Mouse (Mus musculus) kidney, postnatal 0 days (tissue): Measurements from ENCODE around the gene Vegfb. TPM values are rescaled to one million over a fixed set of nuclear protein-coding genes. Genes with fewer than 3 reads are reported as not detected.

Experiments
- ATAC-seq: fragments of 200-750 bp; cut with Nextera tagmentation; replicated peaks from 2 replicates; pipeline ENCODE4 v1.8.0; 2017; ENCODE audit warnings: low read depth, moderate number of reproducible peaks, moderate TSS enrichment, moderate library complexity; ENCODE audit not compliant: low FRiP score
- DNase-seq: peaks from one replicate; pipeline ENCODE4 v3.0.0-alpha.2; 2016; ENCODE audit warnings: low spot score
- H3K27ac ChIP-seq: fragments of 300-500 bp; sonication (generic); 2 replicates; pipeline ENCODE4 v1.5.1; 2014; ENCODE audit warnings: mild to moderate bottlenecking
- H3K27me3 ChIP-seq: fragments of 300-500 bp; sonication (generic); 2 replicates; pipeline ENCODE4 v1.6.1; 2014; ENCODE audit warnings: low read length, mixed read lengths; ENCODE audit not compliant: insufficient read depth
- H3K36me3 ChIP-seq: fragments of 300-500 bp; sonication (generic); 2 replicates; pipeline ENCODE4 v1.6.1; 2014; ENCODE audit warnings: low read length, mixed read lengths; ENCODE audit not compliant: insufficient read depth
- H3K4me1 ChIP-seq: fragments of 300-500 bp; sonication (generic); replicated peaks from 2 replicates; pipeline ENCODE4 v1.6.1; 2014; ENCODE audit warnings: antibody characterized with exemption, low read length, mixed read lengths; ENCODE audit not compliant: insufficient read depth
- H3K4me2 ChIP-seq: fragments of 300-500 bp; sonication (generic); 2 replicates; pipeline ENCODE4 v1.6.1; 2014; ENCODE audit warnings: mild to moderate bottlenecking, low read length, moderate library complexity, mixed read lengths
- H3K4me3 ChIP-seq: fragments of 300-500 bp; sonication (generic); replicated peaks from 2 replicates; pipeline ENCODE4 v1.5.1; 2014; ENCODE audit warnings: low read depth, low read length
- H3K9ac ChIP-seq: fragments of 300-500 bp; sonication (generic); 2 replicates; pipeline ENCODE4 v1.6.1; 2014; ENCODE audit warnings: low read depth, low read length
- H3K9me3 ChIP-seq: fragments of 300-500 bp; sonication (generic); replicated peaks from 2 replicates; pipeline ENCODE4 v1.6.1; 2016; ENCODE audit warnings: low read length, inconsistent platforms, mixed read lengths
- CTCF ChIP-seq: IDR thresholded peaks from 2 replicates; pipeline ENCODE4 v1.5.1; 2016; ENCODE audit warnings: antibody characterized with exemption, low read depth, mild to moderate bottlenecking, moderate library complexity
- WGBS: fragments of 180-500 bp; shearing (Covaris S2); extraction: QIAGEN DNeasy Blood & Tissue Kit; methylation state at CpG from one replicate; pipeline ENCODE4 v1.1.7; 2014; 5-methylcytosine and 5-hydroxymethylcytosine counted together
- polyA plus RNA-seq: library from polyadenylated mRNA; unstranded; fragments of >200 nt; fragmentation: Nextera tagmentation; extraction: Ambion mirVana; gene quantifications from 2 replicates; pipeline ENCODE4 v1.2.1, GENCODE M21; 2015

Vegfb gene
- polyA plus RNA-seq, 1 experiment from 2014 or later: 56.6 TPM

- WGBS: 88% methylated on average over 9 of the region's 9 CpGs
- no peaks in the 10 kb centered on the region for H3K9me3 ChIP-seq
- DNase-seq: no peak
- H3K27ac ChIP-seq: no peak overlapping the region
- no peak overlapping the region for H3K4me2 ChIP-seq
- H3K9ac ChIP-seq: peak overlapping the region; percentile 27; the same call in 1 of the 2 replicates
- ATAC-seq: no peak
- H3K27me3 ChIP-seq: no peaks in the 10 kb centered on the region
- peaks cover 11% of the 10 kb centered on the region; the same call in 1 of the 2 replicates for H3K36me3 ChIP-seq
- TF ChIP-seq CTCF: no peak
- peaks cover 24% of the 10 kb centered on the region for H3K4me1 ChIP-seq
- H3K4me3 ChIP-seq: no peak overlapping the region
Measured at GRCm38 (mm10) chr19:6997721-6998290, 10.4 kb upstream of the Vegfb start.

GRCm38 (mm10) chr19:6996006-6996405 lies 8.6 kb upstream of the Vegfb start, which contains the start of the genes Nudt22 and Trpt1:
Gene Nudt22, minus strand, starts transcription at chr19:6996117.
Gene Trpt1, plus strand, starts transcription at chr19:6996131.
- ATAC-seq (peak; percentile 71), DNase-seq (peak; percentile 96)
- no peaks in the 10 kb centered on the region for H3K27me3 ChIP-seq
- peak within 1 kb of the TSS; percentile 70 for H3K9ac ChIP-seq
- peaks cover 11% of the 10 kb centered on the region; the same call in 1 of the 2 replicates for H3K36me3 ChIP-seq
- peak within 1 kb of the TSS; percentile 84 for H3K27ac ChIP-seq
- TF ChIP-seq CTCF: no peak
- no peaks in the 10 kb centered on the region for H3K9me3 ChIP-seq
- peak within 1 kb of the TSS; percentile 56 for H3K4me3 ChIP-seq
- H3K4me1 ChIP-seq: peaks cover 31% of the 10 kb centered on the region
- WGBS: under 1% methylated on average over 24 of the region's 24 CpGs
- H3K4me2 ChIP-seq: peak within 1 kb of the TSS; percentile 90

GRCm38 (mm10) chr19:6995255-6995991 lies 8.0 kb upstream of the Vegfb start:
- H3K9me3 ChIP-seq: no peaks in the 10 kb centered on the region
- peaks cover 11% of the 10 kb centered on the region; the same call in 1 of the 2 replicates for H3K36me3 ChIP-seq
- peak overlapping the region; percentile 56 for H3K4me3 ChIP-seq
- peak; percentile 17; the same call in 1 of the 2 replicates for TF ChIP-seq CTCF
- peak overlapping the region; percentile 70 for H3K9ac ChIP-seq
- ATAC-seq (no peak), DNase-seq (no peak)
- 43% methylated on average over 21 of the region's 21 CpGs for WGBS
- H3K4me2 ChIP-seq: peak overlapping the region; percentile 90
- H3K27me3 ChIP-seq: no peaks in the 10 kb centered on the region
- peaks cover 31% of the 10 kb centered on the region for H3K4me1 ChIP-seq
- H3K27ac ChIP-seq: peak overlapping the region; percentile 50

GRCm38 (mm10) chr19:6994489-6994888 lies 7.0 kb upstream of the Vegfb start:
- ATAC-seq: no peak
- Histone ChIP-seq H3K4me3 (0 out of 2 replicates have a peak overlapping the region, but pooled peaks have one; percentile 3), H3K4me2 (peak overlapping the region; percentile 90), H3K27ac (no peak overlapping the region), H3K36me3 (peaks cover 7% of the 10 kb centered on the region; the same call in 1 of the 2 replicates), H3K27me3 (no peaks in the 10 kb centered on the region), H3K9me3 (no peaks in the 10 kb centered on the region), H3K9ac (no peak overlapping the region), H3K4me1 (peaks cover 31% of the 10 kb centered on the region)
- no peak for TF ChIP-seq CTCF
- 64% methylated on average over 8 of the region's 8 CpGs for WGBS
- no peak for DNase-seq

GRCm38 (mm10) chr19:6994002-6994401 lies 6.6 kb upstream of the Vegfb start:
- Histone ChIP-seq H3K9me3 (no peaks in the 10 kb centered on the region), H3K4me1 (peaks cover 31% of the 10 kb centered on the region), H3K9ac (no peak overlapping the region), H3K4me2 (no peak overlapping the region), H3K4me3 (no peak overlapping the region), H3K27ac (no peak overlapping the region), H3K27me3 (no peaks in the 10 kb centered on the region), H3K36me3 (0 out of 2 replicates have a peak, but pooled peaks cover 3% of the 10 kb centered on the region)
- TF ChIP-seq CTCF: no peak
- DNase-seq: no peak
- ATAC-seq: no peak
- WGBS: 82% methylated on average over 8 of the region's 8 CpGs

GRCm38 (mm10) chr19:6993011-6993770 lies 5.7 kb upstream of the Vegfb start:
- TF ChIP-seq CTCF: no peak
- no peak for DNase-seq

More at GRCm38 (mm10) chr19:6993011-6993770, 5.7 kb upstream of the Vegfb start:
- H3K27ac ChIP-seq: peak overlapping the region; percentile 73
- H3K4me1 ChIP-seq: peaks cover 31% of the 10 kb centered on the region
- peak overlapping the region; percentile 53 for H3K4me3 ChIP-seq
- no peaks in the 10 kb centered on the region for H3K9me3 ChIP-seq
- peak overlapping the region; percentile 68 for H3K9ac ChIP-seq
- H3K27me3 ChIP-seq: no peaks in the 10 kb centered on the region
- H3K4me2 ChIP-seq: peak overlapping the region; percentile 97
- WGBS: 61% methylated on average over 14 of the region's 14 CpGs
- H3K36me3 ChIP-seq: no peaks in the 10 kb centered on the region
- ATAC-seq: no peak
